Mouse (Mus musculus) v-Abl transformed pro-B cells (cell line): ENCODE measurements around the gene Grid2.

Source experiments
- in situ Hi-C, 2 experiments: fragments of 400-800 bp; cut with MboI; formaldehyde crosslinking; loops; one replicate each; pipeline ENCODE4 v1.15.1; 2025; ENCODE audit not compliant: unreplicated experiment in 2 of 2

The Grid2 gene

DNA sequence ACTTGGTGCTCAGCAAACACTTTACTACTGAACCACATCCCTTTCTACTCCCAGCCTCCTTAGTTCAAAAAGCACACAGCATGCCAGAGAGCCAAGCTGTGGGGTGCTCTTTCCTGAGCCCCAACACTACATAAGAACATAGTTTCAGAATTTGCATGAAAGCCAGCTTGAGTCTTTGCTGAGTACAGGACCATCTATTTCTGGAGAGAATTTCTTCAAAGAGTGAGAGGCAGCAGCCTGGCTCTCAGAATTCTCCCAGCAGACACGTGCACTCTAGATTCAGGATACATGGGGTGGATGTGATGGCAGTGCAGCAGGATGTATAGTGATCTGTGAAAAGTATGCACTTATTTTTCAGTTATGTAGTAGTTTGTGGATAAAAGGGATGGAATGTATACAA is 1038.1 kb downstream of the Grid2 start:
- in situ Hi-C loops: no loop called here

DNA sequence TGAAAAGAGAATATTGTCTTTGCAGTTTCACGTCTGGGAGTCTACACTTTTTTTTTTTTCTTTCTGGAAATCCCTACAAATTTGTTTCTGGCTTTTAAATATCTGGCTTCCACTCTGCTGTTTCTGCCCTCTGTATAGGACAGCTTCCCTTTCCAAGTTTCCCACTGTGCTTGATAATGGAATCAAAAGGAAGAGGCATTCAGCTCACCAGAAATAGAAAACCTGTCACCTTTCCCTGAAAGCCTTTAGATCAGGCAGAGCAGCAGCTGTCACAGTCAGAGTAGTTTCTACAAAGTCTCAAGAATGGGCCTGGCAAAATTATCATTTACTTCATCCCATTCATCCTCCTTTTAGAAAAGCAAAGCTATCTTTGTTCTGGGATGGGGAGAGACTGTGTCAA is 1042.0 kb downstream of the Grid2 start:
- in situ Hi-C loops: no loop called here

DNA sequence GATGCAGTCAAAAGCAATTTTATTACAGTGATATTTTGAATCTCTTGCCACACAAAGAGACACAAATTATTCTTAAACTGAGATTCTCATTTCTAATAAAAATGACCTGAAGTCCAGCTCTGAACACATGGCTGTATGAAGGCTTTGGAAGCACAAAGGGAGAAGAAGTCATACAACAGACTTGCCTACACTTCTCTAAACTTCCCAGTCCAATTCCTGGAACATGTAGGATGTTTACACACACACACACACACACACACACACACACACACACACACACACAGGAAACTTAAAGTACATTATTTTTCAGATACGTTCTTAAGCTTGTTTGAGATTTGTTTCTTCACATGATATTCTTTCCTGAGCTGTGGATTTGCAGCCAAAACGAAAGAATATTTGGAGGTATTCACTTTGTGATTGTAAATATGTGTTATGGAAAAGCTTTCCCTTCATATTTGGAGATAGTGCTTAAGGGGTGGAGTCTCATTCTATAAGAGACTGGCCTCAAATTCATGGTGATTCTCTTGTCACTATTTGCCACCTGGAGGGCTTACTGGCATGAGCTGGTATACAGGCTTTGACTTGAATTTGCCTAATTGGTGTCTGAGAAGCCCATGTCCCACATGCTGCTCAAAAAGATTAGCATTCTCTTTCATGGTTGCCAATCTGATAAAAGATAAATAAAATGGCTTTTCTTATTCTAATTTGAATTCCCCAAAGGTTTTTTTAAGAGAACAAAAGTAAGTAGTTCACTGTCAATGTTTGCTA is 1049.2 kb downstream of the Grid2 start:
- in situ Hi-C loops: no loop called here

DNA sequence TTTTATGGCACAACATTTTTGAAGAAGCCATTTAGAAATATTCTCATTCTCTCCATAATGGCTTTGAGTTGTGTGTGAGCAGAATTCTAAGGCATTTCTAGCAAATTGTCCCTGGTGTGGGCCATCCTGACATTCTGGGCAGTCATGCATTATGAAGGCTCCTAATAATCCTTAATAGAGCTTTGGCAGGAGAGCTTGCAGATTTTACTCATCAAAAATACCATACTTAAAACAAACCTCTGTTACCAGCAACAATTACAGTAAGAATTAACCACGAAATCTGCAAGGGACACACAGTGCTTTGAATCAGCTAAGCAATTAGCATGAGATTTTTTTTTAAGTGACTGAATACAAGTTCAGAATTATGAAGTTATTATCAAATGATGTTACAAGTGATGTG is 1053.0 kb downstream of the Grid2 start:
- in situ Hi-C loops: no loop called here

DNA sequence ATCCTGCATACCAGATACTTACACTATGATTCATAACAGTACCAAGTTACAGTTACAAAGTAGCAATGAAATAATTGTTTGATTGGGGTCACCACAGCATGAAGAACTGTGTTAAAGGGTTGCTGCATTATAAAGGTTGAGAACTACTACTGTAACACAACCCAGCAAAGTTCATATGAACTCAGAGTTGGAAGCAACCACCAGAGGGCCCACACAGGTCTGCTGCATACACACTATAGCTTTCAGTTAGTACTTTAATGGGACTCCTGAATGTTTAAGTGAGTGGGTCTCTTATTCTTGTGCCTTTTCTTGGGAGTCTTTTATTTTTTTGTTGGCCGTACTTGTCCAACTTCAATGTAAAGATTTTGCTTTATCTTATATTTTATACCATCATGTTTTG is 1057.5 kb downstream of the Grid2 start:
- in situ Hi-C loops: no loop called here

DNA sequence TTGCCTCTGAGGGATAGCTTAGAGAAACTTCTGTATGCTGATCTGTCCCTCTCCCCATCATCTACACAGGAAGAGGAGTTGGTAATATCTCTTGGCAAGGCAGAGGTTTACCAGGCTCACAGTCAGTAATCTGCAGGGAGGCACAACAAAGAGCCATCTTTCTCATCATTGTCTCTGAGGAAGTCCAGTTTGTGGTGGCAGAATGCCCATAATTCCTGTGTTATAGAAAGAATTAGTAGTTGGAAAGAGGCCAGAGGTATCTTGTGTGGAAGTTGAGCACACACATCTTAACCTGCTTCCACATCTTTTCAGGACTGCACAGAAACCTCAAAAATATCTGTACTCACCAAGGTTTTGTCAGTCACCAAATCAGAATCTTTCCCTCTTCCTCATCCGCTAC is 1071.3 kb downstream of the Grid2 start:
- in situ Hi-C loops: no loop called here

DNA sequence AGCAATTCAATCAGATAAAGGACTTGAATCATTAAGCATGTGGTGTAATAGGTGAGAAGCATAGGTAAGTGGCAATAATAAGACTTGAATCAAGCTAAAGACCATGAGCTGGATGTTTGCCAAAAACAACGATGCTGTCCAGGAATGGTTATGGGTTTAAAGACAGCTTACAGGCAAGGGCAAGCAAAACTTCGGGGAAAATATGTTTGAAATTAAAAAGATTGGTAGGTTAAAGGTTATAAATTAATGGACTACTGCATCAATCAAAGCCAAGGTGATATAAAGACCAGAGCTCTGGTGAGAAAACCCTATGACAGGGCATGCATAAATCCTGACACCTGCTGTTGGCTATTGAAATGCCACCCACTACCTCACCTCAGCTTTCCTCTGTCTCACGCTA is 1072.2 kb downstream of the Grid2 start:
- in situ Hi-C loops: no loop called here

DNA sequence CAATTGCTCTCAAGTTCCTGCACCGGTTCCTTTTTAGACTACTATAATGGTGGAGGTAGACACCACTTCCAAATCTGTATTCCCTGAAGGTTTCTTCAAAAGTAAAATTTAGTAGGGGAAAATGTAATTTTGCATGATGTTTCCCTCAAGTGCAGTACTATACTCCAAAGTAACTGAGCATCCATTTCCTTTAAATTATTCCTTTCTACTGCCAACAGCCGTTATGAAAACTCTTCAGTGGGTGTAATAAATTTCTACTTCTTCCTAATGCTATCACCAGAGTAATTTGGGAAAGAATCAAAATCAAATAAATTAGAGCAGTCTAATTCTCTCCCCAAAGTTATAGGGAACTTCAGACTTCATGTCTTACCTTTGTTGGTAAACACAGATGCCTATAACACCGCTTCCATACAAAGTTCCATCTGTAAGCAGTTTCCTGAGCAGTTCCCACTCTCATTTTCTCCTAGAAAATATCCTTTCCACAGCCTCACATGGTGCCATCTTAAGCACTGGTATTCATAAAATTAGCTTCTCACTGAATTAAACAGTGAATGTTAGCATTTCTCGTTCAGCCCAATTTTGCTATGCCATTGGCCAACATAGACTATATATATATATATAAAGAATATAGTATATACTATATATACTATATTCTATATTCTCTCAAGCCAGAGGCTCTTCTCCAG is 1142.9 kb downstream of the Grid2 start:
- in situ Hi-C loops: no loop called here

DNA sequence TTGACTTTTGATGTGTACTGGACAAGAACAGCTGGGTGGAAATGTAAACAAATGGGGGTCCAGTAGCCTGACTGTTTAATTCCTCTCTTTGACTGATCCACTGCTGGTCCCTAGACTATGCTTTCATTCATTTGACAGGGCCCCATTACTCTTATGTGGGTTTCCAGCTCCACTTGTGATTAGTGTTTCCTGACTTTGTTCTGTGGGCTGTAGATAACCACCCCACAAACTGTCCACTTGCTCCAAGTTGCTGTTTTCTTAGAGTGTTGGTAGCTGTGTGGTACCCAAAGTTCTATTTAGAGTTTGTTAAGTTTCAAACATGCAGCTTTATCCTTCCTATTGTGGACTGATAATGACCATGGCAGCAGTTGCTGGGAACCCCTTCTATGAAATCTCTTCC is 1172.0 kb downstream of the Grid2 start:
- in situ Hi-C loops: no loop called here

DNA sequence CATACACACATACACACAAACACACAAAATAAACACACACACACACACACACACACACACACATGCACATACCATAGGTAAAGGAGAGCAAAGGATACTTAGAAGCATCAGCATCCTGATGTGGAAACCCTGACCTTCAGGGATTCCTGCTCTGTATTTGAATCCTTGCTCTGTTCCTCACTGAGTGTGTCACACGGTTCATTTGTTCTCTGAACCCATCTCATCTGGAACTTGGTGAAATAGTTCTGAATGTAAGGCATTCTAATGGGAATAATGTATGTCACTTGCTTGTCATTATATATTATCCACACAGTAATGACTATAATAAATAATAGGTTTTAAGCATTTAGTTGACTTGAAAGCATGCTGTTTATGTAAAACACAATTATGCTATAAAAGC is 1173.2 kb downstream of the Grid2 start:
- in situ Hi-C loops: no loop called here

DNA sequence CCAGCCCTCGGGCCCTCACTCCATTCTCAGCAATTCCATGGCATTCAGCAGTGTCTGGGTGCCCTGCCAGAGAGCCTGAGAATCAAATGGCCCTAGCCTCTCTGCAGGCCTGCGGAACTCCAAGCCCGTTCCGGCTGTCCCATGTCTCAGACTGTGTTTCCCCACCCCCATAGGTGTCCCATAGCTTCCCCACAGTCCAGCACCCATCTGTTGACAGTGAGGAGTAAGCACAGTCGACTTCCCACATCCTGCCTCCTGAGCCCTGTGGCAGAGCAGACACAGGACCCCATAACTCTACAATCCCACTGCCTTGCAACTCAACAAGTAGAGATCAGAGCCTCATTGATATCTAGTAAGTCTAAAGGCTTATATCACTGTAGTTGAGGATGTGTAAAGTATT is 1192.5 kb downstream of the Grid2 start:
- in situ Hi-C loops: no loop called here

DNA sequence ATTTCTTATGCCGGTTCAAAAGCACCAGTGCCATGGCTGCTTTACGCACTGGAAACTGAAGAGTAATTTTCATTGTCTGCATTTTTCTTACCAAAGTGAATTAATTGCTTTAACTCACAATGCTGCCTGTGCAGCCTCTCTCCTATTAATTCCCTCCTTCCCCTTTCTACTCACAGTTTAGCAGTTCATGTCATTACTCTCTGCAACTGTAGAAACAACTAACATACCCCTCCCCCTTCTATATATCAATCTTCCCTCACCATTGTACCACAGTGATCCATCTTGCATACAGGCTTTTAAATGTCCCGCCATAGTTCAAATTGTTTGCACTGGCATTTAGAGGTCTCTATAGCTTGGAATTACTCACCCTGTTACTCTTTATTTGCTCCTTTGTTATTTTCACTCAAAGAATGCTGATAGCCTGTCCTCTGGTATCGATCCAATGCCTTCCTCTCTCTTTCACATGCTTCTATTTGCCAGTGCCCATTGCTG is 1193.2 kb downstream of the Grid2 start:
- in situ Hi-C loops: no loop called here

DNA sequence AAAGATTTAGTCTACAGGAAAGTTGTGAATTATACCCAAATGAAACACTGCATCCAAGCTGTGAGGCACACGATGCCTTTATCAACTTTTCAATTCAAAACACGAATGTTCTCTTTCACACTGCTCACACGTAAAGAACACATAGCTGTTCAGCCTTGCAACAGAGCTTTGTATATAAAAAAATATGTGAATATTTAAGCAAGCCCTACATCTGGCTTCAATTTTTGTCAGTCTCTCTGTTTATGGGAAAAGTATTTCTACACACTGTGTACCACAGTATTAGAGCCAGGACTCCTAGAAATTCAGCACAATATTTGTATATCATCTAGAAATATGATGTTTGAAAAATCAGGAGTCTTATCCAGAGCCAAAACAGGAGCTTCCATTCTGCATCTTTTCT is 1195.1 kb downstream of the Grid2 start:
- in situ Hi-C loops: no loop called here

DNA sequence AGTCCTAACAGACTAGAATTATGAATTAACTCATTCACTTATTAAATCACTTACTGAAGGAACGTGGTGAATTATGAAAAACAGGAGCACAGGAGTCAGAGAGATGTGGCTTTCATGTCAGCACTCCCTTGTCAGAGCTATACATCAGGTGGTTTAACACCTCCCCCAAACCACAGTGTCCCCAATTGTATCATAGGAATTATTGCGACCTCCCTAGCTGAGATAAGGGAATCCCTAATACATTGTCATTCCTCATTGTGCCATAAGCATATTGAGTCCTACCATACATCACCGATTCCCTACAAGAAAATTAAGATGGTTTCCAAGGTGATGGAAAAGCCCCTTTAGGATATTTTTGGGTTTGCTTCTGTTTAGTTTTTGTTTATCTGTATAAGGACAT is 1224.2 kb downstream of the Grid2 start:
- in situ Hi-C loops: no loop called here

DNA sequence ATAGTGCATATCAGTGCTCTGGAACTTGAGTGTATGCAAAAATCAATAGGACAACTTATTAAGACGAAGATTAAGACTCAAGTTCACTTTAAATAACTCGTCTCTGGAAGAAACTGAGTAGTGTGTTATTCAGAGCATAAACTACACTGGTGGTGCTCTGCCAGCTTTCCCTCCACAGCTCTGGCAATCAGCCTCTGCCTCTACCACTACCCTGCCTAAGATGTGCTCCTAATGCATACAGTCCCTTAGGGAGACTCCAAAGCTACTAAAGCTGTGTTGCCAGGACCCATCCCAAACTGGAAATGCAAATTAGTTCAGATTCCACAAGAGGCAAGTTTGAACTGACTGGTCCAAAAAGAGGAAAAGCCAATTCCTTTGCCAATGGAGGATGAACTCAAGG is 1224.9 kb downstream of the Grid2 start:
- in situ Hi-C loops: no loop called here

DNA sequence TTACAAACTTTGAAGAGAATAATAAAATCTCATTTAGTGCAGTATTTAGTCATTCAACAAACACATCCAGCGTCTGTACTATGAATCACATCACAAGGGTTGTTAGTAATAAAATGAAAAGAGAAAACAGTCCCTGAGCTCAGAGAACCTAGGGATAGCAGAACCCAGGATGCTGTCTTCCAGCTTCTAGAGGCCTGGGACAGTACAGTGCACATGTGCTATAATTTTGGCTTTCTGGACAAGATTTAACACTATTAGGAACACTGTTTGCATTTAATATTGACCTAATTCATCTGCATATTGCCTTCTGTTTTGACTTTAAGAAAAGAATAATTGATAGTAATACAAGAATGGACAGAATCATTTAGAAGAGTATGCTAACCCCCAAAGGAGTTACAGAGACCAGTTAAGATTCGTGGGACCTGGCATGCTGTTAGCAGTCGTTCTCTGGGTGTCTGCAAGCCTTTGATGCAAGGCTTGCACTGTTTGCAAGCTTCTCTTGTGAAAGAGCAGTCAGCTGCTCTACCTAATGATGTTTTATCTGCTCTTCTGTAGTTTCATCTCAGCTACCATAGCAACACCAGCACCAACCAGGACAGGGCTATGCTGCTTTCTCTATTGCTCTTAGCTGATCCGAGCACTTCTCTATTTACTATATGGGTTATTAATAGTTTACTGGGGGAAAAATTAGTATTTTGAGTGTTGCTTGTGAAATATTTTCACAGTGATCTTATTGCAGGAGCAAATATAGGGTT is 1234.8 kb downstream of the Grid2 start:
- in situ Hi-C loops: no loop called here

DNA sequence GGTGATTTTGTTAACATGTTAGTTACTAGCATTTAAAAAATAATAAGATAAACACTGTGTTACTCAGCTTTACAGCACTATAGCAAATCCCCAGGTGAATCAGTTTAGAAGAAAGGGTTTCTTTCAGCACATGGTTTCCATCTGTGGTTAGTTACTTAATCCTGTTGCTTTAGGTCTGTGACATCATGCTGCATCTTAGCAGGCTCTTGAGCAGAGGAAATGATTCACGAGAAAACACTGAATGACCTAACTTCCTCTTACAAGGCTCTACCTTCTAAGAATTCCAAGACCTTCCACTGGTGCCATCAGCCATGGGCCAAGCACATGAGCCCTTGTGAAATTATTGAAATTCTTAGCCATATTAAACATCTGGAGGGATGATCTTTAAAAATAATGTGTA is 1248.7 kb downstream of the Grid2 start:
- in situ Hi-C loops: no loop called here

DNA sequence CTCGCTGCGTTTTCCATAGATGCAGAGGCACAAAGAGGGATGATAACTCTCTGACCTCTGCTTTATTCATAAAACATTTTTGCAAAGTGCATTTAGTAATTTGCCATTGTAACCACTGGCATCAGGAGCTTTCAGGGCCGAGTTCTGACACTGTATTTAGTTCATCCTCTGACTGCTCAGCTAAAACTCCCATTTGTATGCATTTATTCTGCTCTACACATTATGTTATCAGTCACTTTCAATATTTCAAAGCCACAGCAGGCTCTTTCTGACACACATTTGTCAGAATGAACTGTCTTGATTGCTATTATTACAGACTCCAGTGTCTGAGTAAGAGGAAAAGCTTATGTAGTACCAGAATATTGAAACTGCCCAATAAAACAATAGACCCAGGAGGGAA is 1286.5 kb downstream of the Grid2 start:
- in situ Hi-C loops: no loop called here

DNA sequence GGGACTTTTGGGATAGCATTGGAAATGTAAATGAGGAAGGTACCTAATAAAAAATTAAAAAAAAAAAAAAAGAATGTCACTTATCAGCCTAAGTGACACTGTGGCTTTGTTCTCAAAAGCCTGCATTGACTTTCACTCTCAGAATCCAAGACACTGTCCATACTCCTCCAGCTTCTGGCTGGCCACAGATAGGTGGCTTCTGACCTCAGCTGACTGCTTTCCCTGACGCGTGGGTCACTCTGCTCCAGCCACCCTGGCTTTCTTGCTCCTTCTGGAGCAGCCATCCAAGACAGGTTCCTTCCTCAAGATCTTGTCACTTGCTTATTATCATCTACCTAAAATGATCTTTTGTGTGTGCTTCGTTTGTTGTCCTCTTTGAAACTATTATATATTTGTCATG is 1298.0 kb downstream of the Grid2 start:
- in situ Hi-C loops: no loop called here

DNA sequence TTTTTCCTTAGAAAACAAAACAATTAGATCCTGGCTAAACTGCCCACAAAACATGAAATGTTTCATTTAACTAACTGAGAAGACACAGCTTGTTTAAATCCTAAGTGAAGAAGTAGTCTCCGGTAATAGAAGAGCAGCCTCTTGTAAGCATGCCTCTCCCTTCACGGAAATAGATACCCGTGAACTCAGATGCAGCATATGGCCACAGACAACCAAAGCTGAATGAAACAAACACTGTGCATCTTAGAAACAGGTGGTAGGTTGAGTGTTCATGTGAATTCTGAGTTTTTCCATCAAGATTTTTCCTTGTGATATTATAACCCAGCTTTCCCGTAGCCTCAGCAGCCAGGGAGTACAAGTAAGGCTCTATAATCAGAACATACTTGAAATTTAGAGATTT is 1299.5 kb downstream of the Grid2 start:
- in situ Hi-C loops: no loop called here

DNA sequence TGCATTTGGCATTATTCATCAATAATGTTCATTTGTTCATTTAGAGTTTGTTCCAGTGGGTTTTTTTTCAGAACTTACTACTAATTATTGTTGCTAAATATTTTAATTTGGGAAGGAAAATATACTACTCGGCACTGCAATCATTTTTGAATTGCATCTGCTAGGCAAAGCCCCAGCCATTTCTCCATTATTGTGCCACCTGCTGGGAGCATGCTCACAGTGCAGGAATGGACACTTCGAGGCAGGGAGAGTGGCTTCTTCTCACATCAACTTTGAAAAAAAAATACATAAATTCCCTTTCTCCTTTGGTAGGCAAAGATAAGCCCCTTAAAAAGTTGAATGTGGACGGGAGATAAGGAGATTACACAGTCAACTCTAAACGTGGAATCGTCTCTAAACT is 1312.9 kb downstream of the Grid2 start:
- in situ Hi-C loops: no loop called here

DNA sequence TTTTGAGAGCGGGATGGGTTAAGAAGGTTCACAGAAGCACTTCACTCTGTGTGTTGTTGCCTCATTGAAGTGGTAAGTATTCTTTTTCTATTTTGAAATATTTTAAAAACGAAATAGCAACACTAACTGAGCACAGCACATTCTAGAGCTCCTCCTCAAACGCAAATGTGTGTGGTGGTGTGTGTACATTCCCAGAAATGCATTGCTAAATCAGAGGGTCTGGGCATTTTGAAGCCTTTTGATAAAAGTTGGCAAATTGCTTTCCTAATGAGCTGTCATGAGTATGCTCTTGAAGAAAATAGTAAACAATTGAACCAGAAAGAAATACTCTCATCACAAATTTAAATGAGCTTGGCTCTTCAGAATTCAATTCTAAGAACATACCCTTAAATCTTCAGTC is 1325.7 kb downstream of the Grid2 start:
- in situ Hi-C loops: no loop called here
